Mouse (Mus musculus) intestine, embryonic 15.5 days (tissue): ENCODE data around the gene Ifng. TPM values are rescaled to one million over a fixed set of nuclear protein-coding genes. Genes with fewer than 3 reads are reported as not detected.

ENCODE experiments used
- ATAC-seq: fragments of 200-750 bp; cut with Nextera tagmentation; 2 replicates; pipeline ENCODE4 v1.8.0; 2017; ENCODE audit warnings: moderate TSS enrichment, moderate library complexity
- H3K27ac ChIP-seq: fragments of 300-500 bp; sonication (generic); 2 replicates; pipeline ENCODE4 v1.5.1; 2015; ENCODE audit warnings: mild to moderate bottlenecking, inconsistent platforms
- H3K27me3 ChIP-seq: fragments of 300-500 bp; sonication (generic); replicated peaks from 2 replicates; pipeline ENCODE4 v1.6.1; 2015; ENCODE audit warnings: inconsistent platforms
- H3K36me3 ChIP-seq: fragments of 300-500 bp; sonication (generic); 2 replicates; pipeline ENCODE4 v1.6.1; 2015; ENCODE audit warnings: inconsistent platforms
- H3K4me1 ChIP-seq: fragments of 300-500 bp; sonication (generic); replicated peaks from 2 replicates; pipeline ENCODE4 v1.6.1; 2015; ENCODE audit warnings: inconsistent platforms
- H3K4me2 ChIP-seq: fragments of 300-500 bp; sonication (generic); replicated peaks from 2 replicates; pipeline ENCODE4 v1.6.1; 2015; ENCODE audit warnings: mild to moderate bottlenecking, inconsistent platforms
- H3K4me3 ChIP-seq: fragments of 300-500 bp; sonication (generic); replicated peaks from 2 replicates; pipeline ENCODE4 v1.5.1; 2015; ENCODE audit warnings: inconsistent platforms
- H3K9ac ChIP-seq: fragments of 300-500 bp; sonication (generic); 2 replicates; pipeline ENCODE4 v1.6.1; 2015; ENCODE audit warnings: inconsistent platforms
- H3K9me3 ChIP-seq: fragments of 300-500 bp; sonication (generic); 2 replicates; pipeline ENCODE4 v1.6.1; 2016; ENCODE audit warnings: inconsistent platforms
- WGBS: fragments of 180-500 bp; shearing (Covaris S2); methylation state at CpG from one replicate; pipeline ENCODE4 v1.1.7; 2015; 5-methylcytosine and 5-hydroxymethylcytosine counted together
- polyA plus RNA-seq: library from polyadenylated mRNA; unstranded; fragments of >200 nt; fragmentation: Nextera tagmentation; extraction: Ambion mirVana; gene quantifications from 2 replicates; pipeline ENCODE4 v1.2.1, GENCODE M21; 2015

Ifng gene
- polyA plus RNA-seq: not detected in 2 replicates

GRCm38 (mm10) chr10:118440742-118441240 lies at the start of gene Ifng:
Ifng (plus strand) TSS chr10:118441046.
- no peaks in the 10 kb centered on the region for H3K4me1 ChIP-seq
- no peak within 1 kb of the TSS for H3K4me3 ChIP-seq
- H3K36me3 ChIP-seq: no peaks in the 10 kb centered on the region
- no peak within 1 kb of the TSS for H3K27ac ChIP-seq
- no peak within 1 kb of the TSS for H3K9ac ChIP-seq
- no peaks in the 10 kb centered on the region for H3K27me3 ChIP-seq
- WGBS: 91% methylated on average over 11 of the region's 11 CpGs
- no peaks in the 10 kb centered on the region for H3K9me3 ChIP-seq
- H3K4me2 ChIP-seq: no peak within 1 kb of the TSS
- no peak for ATAC-seq

GRCm38 (mm10) chr10:118399917-118400316 lies 40.9 kb upstream of the Ifng start:
- Histone ChIP-seq H3K4me3 (no peak overlapping the region), H3K27me3 (no peaks in the 10 kb centered on the region), H3K27ac (no peak overlapping the region), H3K36me3 (no peaks in the 10 kb centered on the region), H3K4me2 (no peak overlapping the region), H3K9me3 (no peaks in the 10 kb centered on the region), H3K9ac (no peak overlapping the region), H3K4me1 (no peaks in the 10 kb centered on the region)
- 91% methylated on average over 16 of the region's 16 CpGs for WGBS
- ATAC-seq: no peak

- Histone ChIP-seq H3K9me3 (no peaks in the 10 kb centered on the region), H3K4me3 (no peak overlapping the region), H3K36me3 (no peaks in the 10 kb centered on the region), H3K27me3 (no peaks in the 10 kb centered on the region), H3K4me1 (no peaks in the 10 kb centered on the region), H3K9ac (no peak overlapping the region), H3K27ac (no peak overlapping the region), H3K4me2 (no peak overlapping the region)
- no peak for ATAC-seq
- 74% methylated on average over 5 of the region's 5 CpGs for WGBS
Observed at GRCm38 (mm10) chr10:118406463-118407221, 34.2 kb upstream of the Ifng start.

- Histone ChIP-seq H3K4me2 (no peak overlapping the region), H3K4me3 (no peak overlapping the region), H3K9ac (no peak overlapping the region), H3K4me1 (no peaks in the 10 kb centered on the region), H3K9me3 (no peaks in the 10 kb centered on the region), H3K36me3 (no peaks in the 10 kb centered on the region), H3K27me3 (no peaks in the 10 kb centered on the region), H3K27ac (no peak overlapping the region)
- ATAC-seq: no peak
Observed at GRCm38 (mm10) chr10:118411377-118411776, 29.5 kb upstream of the Ifng start.

- Histone ChIP-seq H3K36me3 (no peaks in the 10 kb centered on the region), H3K27me3 (no peaks in the 10 kb centered on the region), H3K9ac (no peak overlapping the region), H3K4me1 (no peaks in the 10 kb centered on the region), H3K4me3 (no peak overlapping the region), H3K9me3 (no peaks in the 10 kb centered on the region), H3K4me2 (no peak overlapping the region), H3K27ac (no peak overlapping the region)
- 79% methylated on average over 5 of the region's 5 CpGs for WGBS
- ATAC-seq: no peak
Observed at GRCm38 (mm10) chr10:118412774-118413173, 28.1 kb upstream of the Ifng start.

GRCm38 (mm10) chr10:118419000-118419425 lies 21.8 kb upstream of the Ifng start:
- H3K9me3 ChIP-seq: no peaks in the 10 kb centered on the region
- H3K9ac ChIP-seq: no peak overlapping the region
- H3K27ac ChIP-seq: no peak overlapping the region
- ATAC-seq: no peak
- H3K4me1 ChIP-seq: no peaks in the 10 kb centered on the region
- no peaks in the 10 kb centered on the region for H3K36me3 ChIP-seq
- H3K27me3 ChIP-seq: no peaks in the 10 kb centered on the region
- H3K4me3 ChIP-seq: no peak overlapping the region
- WGBS: 68% methylated on average over 7 of the region's 7 CpGs
- no peak overlapping the region for H3K4me2 ChIP-seq

- H3K4me2 ChIP-seq: no peak overlapping the region
- no peaks in the 10 kb centered on the region for H3K9me3 ChIP-seq
- H3K36me3 ChIP-seq: no peaks in the 10 kb centered on the region
- H3K4me3 ChIP-seq: no peak overlapping the region
- no peak overlapping the region for H3K27ac ChIP-seq
- ATAC-seq: no peak
- H3K9ac ChIP-seq: no peak overlapping the region
- no peaks in the 10 kb centered on the region for H3K27me3 ChIP-seq
- H3K4me1 ChIP-seq: no peaks in the 10 kb centered on the region
Observed at GRCm38 (mm10) chr10:118420896-118421295, 19.9 kb upstream of the Ifng start.

- H3K4me3 ChIP-seq: no peak overlapping the region
- H3K9ac ChIP-seq: no peak overlapping the region
- no peak overlapping the region for H3K27ac ChIP-seq
- ATAC-seq: no peak
- no peaks in the 10 kb centered on the region for H3K27me3 ChIP-seq
- 85% methylated on average over 6 of the region's 6 CpGs for WGBS
- H3K9me3 ChIP-seq: no peaks in the 10 kb centered on the region
- no peak overlapping the region for H3K4me2 ChIP-seq
- no peaks in the 10 kb centered on the region for H3K36me3 ChIP-seq
- H3K4me1 ChIP-seq: no peaks in the 10 kb centered on the region
Observed at GRCm38 (mm10) chr10:118435501-118435900, 5.3 kb upstream of the Ifng start.

GRCm38 (mm10) chr10:118441898-118442297 lies 1.1 kb downstream of the Ifng start:
- ATAC-seq: no peak
- no peak overlapping the region for H3K27ac ChIP-seq
- H3K4me1 ChIP-seq: no peaks in the 10 kb centered on the region
- no peaks in the 10 kb centered on the region for H3K9me3 ChIP-seq
- no peak overlapping the region for H3K4me3 ChIP-seq
- H3K9ac ChIP-seq: no peak overlapping the region
- whole genome bisulfite sequencing: 76% methylated on average over 3 of the region's 3 CpGs
- H3K36me3 ChIP-seq: no peaks in the 10 kb centered on the region
- H3K27me3 ChIP-seq: no peaks in the 10 kb centered on the region
- no peak overlapping the region for H3K4me2 ChIP-seq

GRCm38 (mm10) chr10:118442999-118443398 lies 2.2 kb downstream of the Ifng start:
- no peak overlapping the region for H3K4me3 ChIP-seq
- no peak overlapping the region for H3K27ac ChIP-seq
- 78% methylated on average over 6 of the region's 6 CpGs for WGBS
- no peaks in the 10 kb centered on the region for H3K27me3 ChIP-seq
- H3K36me3 ChIP-seq: no peaks in the 10 kb centered on the region
- H3K9me3 ChIP-seq: no peaks in the 10 kb centered on the region
- H3K4me2 ChIP-seq: no peak overlapping the region
- no peaks in the 10 kb centered on the region for H3K4me1 ChIP-seq
- ATAC-seq: no peak
- no peak overlapping the region for H3K9ac ChIP-seq

GRCm38 (mm10) chr10:118445021-118445420 lies 4.2 kb downstream of the Ifng start:
- no peak overlapping the region for H3K4me2 ChIP-seq
- H3K9ac ChIP-seq: no peak overlapping the region
- no peak for ATAC-seq
- H3K9me3 ChIP-seq: no peaks in the 10 kb centered on the region
- H3K4me3 ChIP-seq: no peak overlapping the region
- no peaks in the 10 kb centered on the region for H3K36me3 ChIP-seq
- no peaks in the 10 kb centered on the region for H3K27me3 ChIP-seq
- no peak overlapping the region for H3K27ac ChIP-seq
- H3K4me1 ChIP-seq: no peaks in the 10 kb centered on the region
- 93% methylated on average over 6 of the region's 6 CpGs for WGBS

- H3K36me3 ChIP-seq: no peaks in the 10 kb centered on the region
- ATAC-seq: no peak
- no peak overlapping the region for H3K4me2 ChIP-seq
- 78% methylated on average over 8 of the region's 8 CpGs for WGBS
- H3K4me1 ChIP-seq: no peaks in the 10 kb centered on the region
- no peaks in the 10 kb centered on the region for H3K9me3 ChIP-seq
- no peak overlapping the region for H3K4me3 ChIP-seq
- H3K27me3 ChIP-seq: no peaks in the 10 kb centered on the region
- H3K27ac ChIP-seq: no peak overlapping the region
- H3K9ac ChIP-seq: no peak overlapping the region
Observed at GRCm38 (mm10) chr10:118445502-118445901, 4.7 kb downstream of the Ifng start.

GRCm38 (mm10) chr10:118445978-118446377 lies 5.1 kb downstream of the Ifng start:
- Histone ChIP-seq H3K4me3 (no peak overlapping the region), H3K4me2 (no peak overlapping the region), H3K9me3 (no peaks in the 10 kb centered on the region), H3K27me3 (no peaks in the 10 kb centered on the region), H3K36me3 (no peaks in the 10 kb centered on the region), H3K27ac (no peak overlapping the region), H3K4me1 (no peaks in the 10 kb centered on the region), H3K9ac (no peak overlapping the region)
- ATAC-seq: no peak
- 91% methylated on average over 14 of the region's 14 CpGs for WGBS
